Mouse (Mus musculus) neural tube, embryonic 12.5 days (tissue): ENCODE results near the gene Mapre3. TPM values are rescaled to one million over a fixed set of nuclear protein-coding genes. Genes with fewer than 3 reads are reported as not detected.
A peak's percentile ranks its signal among the peaks of the same experiment; 100 is the strongest.

Source experiments
- ATAC-seq: fragments of 200-750 bp; cut with Nextera tagmentation; 2 replicates; pipeline ENCODE4 v1.8.0; 2017; ENCODE audit warnings: low read depth, mild to moderate bottlenecking, moderate TSS enrichment, moderate library complexity; ENCODE audit not compliant: low FRiP score
- H3K27ac ChIP-seq: fragments of 300-500 bp; sonication (generic); 2 replicates; pipeline ENCODE4 v1.5.1; 2016
- H3K27me3 ChIP-seq: fragments of 300-500 bp; sonication (generic); replicated peaks from 2 replicates; pipeline ENCODE4 v1.6.1; 2016; ENCODE audit warnings: mild to moderate bottlenecking
- H3K36me3 ChIP-seq: fragments of 300-500 bp; sonication (generic); 2 replicates; pipeline ENCODE4 v1.6.1; 2016; ENCODE audit warnings: mild to moderate bottlenecking
- H3K4me1 ChIP-seq: fragments of 300-500 bp; sonication (generic); 2 replicates; pipeline ENCODE4 v1.6.1; 2016
- H3K4me2 ChIP-seq: fragments of 300-500 bp; sonication (generic); replicated peaks from 2 replicates; pipeline ENCODE4 v1.6.1; 2016; ENCODE audit warnings: mild to moderate bottlenecking
- H3K4me3 ChIP-seq: fragments of 300-500 bp; sonication (generic); 2 replicates; pipeline ENCODE4 v1.5.1; 2016
- H3K9ac ChIP-seq: fragments of 300-500 bp; sonication (generic); 2 replicates; pipeline ENCODE4 v1.6.1; 2016; ENCODE audit warnings: mild to moderate bottlenecking
- H3K9me3 ChIP-seq: fragments of 300-500 bp; sonication (generic); 2 replicates; pipeline ENCODE4 v1.6.1; 2016; ENCODE audit warnings: mild to moderate bottlenecking
- WGBS: fragments of 180-500 bp; shearing (Covaris S2); methylation state at CpG from one replicate; pipeline ENCODE4 v1.1.7; 2016; 5-methylcytosine and 5-hydroxymethylcytosine counted together
- polyA plus RNA-seq: library from polyadenylated mRNA; unstranded; fragments of >200 nt; fragmentation: Nextera tagmentation; extraction: Ambion mirVana; gene quantifications from 2 replicates; pipeline ENCODE4 v1.2.1, GENCODE M21; 2016

Gene Mapre3
- polyA plus RNA-seq, 1 experiment from 2014 or later, result 80.1 TPM

GRCm38 (mm10) chr5:30797982-30798381, 16.5 kb upstream of the Mapre3 start:
- no peak overlapping the region for H3K9ac ChIP-seq
- H3K27ac ChIP-seq, result no peak overlapping the region
- peaks cover 60% of the 10 kb centered on the region for H3K36me3 ChIP-seq
- H3K4me1 ChIP-seq, result no peaks in the 10 kb centered on the region; the same call in 1 of the 2 replicates
- no peak for ATAC-seq
- H3K4me3 ChIP-seq, result no peak overlapping the region
- H3K27me3 ChIP-seq, result no peaks in the 10 kb centered on the region
- no peaks in the 10 kb centered on the region for H3K9me3 ChIP-seq
- 86% methylated on average over 8 of the region's 8 CpGs for WGBS
- H3K4me2 ChIP-seq, result no peak overlapping the region

- peaks cover 51% of the 10 kb centered on the region for H3K36me3 ChIP-seq
- H3K9ac ChIP-seq, result no peak overlapping the region
- H3K4me1 ChIP-seq, result no peaks in the 10 kb centered on the region; the same call in 1 of the 2 replicates
- ATAC-seq, result no peak
- 83% methylated on average over 6 of the region's 6 CpGs for WGBS
- no peaks in the 10 kb centered on the region for H3K9me3 ChIP-seq
- H3K4me3 ChIP-seq, result no peak overlapping the region
- H3K27ac ChIP-seq, result no peak overlapping the region
- no peaks in the 10 kb centered on the region for H3K27me3 ChIP-seq
- no peak overlapping the region for H3K4me2 ChIP-seq
Observed at GRCm38 (mm10) chr5:30798965-30799364, 15.5 kb upstream of the Mapre3 start.

GRCm38 (mm10) chr5:30802724-30803467, 11.5 kb upstream of the Mapre3 start:
- Histone ChIP-seq H3K4me1 (no peaks in the 10 kb centered on the region), H3K9ac (no peak overlapping the region), H3K4me3 (no peak overlapping the region), H3K27ac (no peak overlapping the region), H3K4me2 (no peak overlapping the region), H3K27me3 (no peaks in the 10 kb centered on the region), H3K9me3 (no peaks in the 10 kb centered on the region), H3K36me3 (peaks cover 11% of the 10 kb centered on the region)
- no peak for ATAC-seq
- 82% methylated on average over 12 of the region's 12 CpGs for WGBS

GRCm38 (mm10) chr5:30806106-30806505, 8.3 kb upstream of the Mapre3 start:
- WGBS, result 11% methylated on average over 3 of the region's 3 CpGs
- Histone ChIP-seq H3K4me3 (no peak overlapping the region), H3K36me3 (no peaks in the 10 kb centered on the region), H3K27ac (no peak overlapping the region), H3K4me2 (no peak overlapping the region), H3K4me1 (no peaks in the 10 kb centered on the region), H3K27me3 (no peaks in the 10 kb centered on the region), H3K9ac (no peak overlapping the region), H3K9me3 (no peaks in the 10 kb centered on the region)
- ATAC-seq, result peak; percentile 81

GRCm38 (mm10) chr5:30815120-30815465, 652 bp downstream of the Mapre3 start:
- Histone ChIP-seq H3K27ac (peak overlapping the region; percentile 87; the same call in 1 of the 2 replicates), H3K9ac (peak overlapping the region; percentile 84), H3K4me1 (peaks cover 22% of the 10 kb centered on the region), H3K4me3 (peak overlapping the region; percentile 89), H3K4me2 (peak overlapping the region; percentile 63), H3K27me3 (no peaks in the 10 kb centered on the region), H3K9me3 (no peaks in the 10 kb centered on the region), H3K36me3 (no peaks in the 10 kb centered on the region)
- 0 out of 2 replicates have a peak, but pooled peaks have one; percentile 8 for ATAC-seq
- 3% methylated on average over 7 of the region's 7 CpGs for WGBS

GRCm38 (mm10) chr5:30816261-30816791, 1.9 kb downstream of the Mapre3 start:
- 79% methylated on average over 8 of the region's 8 CpGs for WGBS
- Histone ChIP-seq H3K4me1 (peaks cover 22% of the 10 kb centered on the region), H3K9me3 (no peaks in the 10 kb centered on the region), H3K27ac (no peak overlapping the region), H3K27me3 (no peaks in the 10 kb centered on the region), H3K4me3 (no peak overlapping the region), H3K9ac (0 out of 2 replicates have a peak overlapping the region, but pooled peaks have one; percentile 35), H3K4me2 (peak overlapping the region; percentile 63), H3K36me3 (no peaks in the 10 kb centered on the region)
- no peak for ATAC-seq

- Histone ChIP-seq H3K4me3 (no peak overlapping the region), H3K9ac (no peak overlapping the region), H3K9me3 (no peaks in the 10 kb centered on the region), H3K27ac (no peak overlapping the region), H3K4me2 (no peak overlapping the region), H3K4me1 (peaks cover 22% of the 10 kb centered on the region), H3K27me3 (no peaks in the 10 kb centered on the region), H3K36me3 (no peaks in the 10 kb centered on the region)
- WGBS, result 86% methylated on average over 8 of the region's 8 CpGs
- ATAC-seq, result no peak
Observed at GRCm38 (mm10) chr5:30818758-30819309, 4.4 kb downstream of the Mapre3 start.

- Histone ChIP-seq H3K9ac (no peak overlapping the region), H3K36me3 (no peaks in the 10 kb centered on the region), H3K9me3 (no peaks in the 10 kb centered on the region), H3K27me3 (no peaks in the 10 kb centered on the region), H3K4me2 (no peak overlapping the region), H3K4me3 (no peak overlapping the region), H3K27ac (no peak overlapping the region), H3K4me1 (0 out of 2 replicates have a peak, but pooled peaks cover 10% of the 10 kb centered on the region)
- no peak for ATAC-seq
- 83% methylated on average over 5 of the region's 5 CpGs for WGBS
Observed at GRCm38 (mm10) chr5:30822689-30823088, 8.2 kb downstream of the Mapre3 start.

GRCm38 (mm10) chr5:30823091-30823490, 8.7 kb downstream of the Mapre3 start:
- H3K4me1 ChIP-seq, result 0 out of 2 replicates have a peak, but pooled peaks cover 10% of the 10 kb centered on the region
- no peaks in the 10 kb centered on the region for H3K9me3 ChIP-seq
- no peak overlapping the region for H3K4me2 ChIP-seq
- WGBS, result 87% methylated on average over 3 of the region's 3 CpGs
- H3K27me3 ChIP-seq, result no peaks in the 10 kb centered on the region
- H3K36me3 ChIP-seq, result no peaks in the 10 kb centered on the region
- H3K27ac ChIP-seq, result no peak overlapping the region
- ATAC-seq, result no peak
- no peak overlapping the region for H3K9ac ChIP-seq
- no peak overlapping the region for H3K4me3 ChIP-seq

GRCm38 (mm10) chr5:30824124-30824988, 9.9 kb downstream of the Mapre3 start:
- Histone ChIP-seq H3K4me3 (no peak overlapping the region), H3K9me3 (no peaks in the 10 kb centered on the region), H3K9ac (no peak overlapping the region), H3K27me3 (no peaks in the 10 kb centered on the region), H3K4me2 (no peak overlapping the region), H3K4me1 (0 out of 2 replicates have a peak, but pooled peaks cover 6% of the 10 kb centered on the region), H3K27ac (no peak overlapping the region), H3K36me3 (no peaks in the 10 kb centered on the region)
- ATAC-seq, result no peak
- 70% methylated on average over 11 of the region's 11 CpGs for WGBS

- no peak for ATAC-seq
- Histone ChIP-seq H3K27me3 (no peaks in the 10 kb centered on the region), H3K9me3 (no peaks in the 10 kb centered on the region), H3K27ac (no peak overlapping the region), H3K36me3 (no peaks in the 10 kb centered on the region), H3K9ac (no peak overlapping the region), H3K4me1 (0 out of 2 replicates have a peak, but pooled peaks cover 6% of the 10 kb centered on the region), H3K4me3 (no peak overlapping the region), H3K4me2 (no peak overlapping the region)
- 77% methylated on average over 10 of the region's 10 CpGs for WGBS
Observed at GRCm38 (mm10) chr5:30825166-30825565, 10.7 kb downstream of the Mapre3 start.

- H3K9me3 ChIP-seq, result no peaks in the 10 kb centered on the region
- no peak for ATAC-seq
- H3K4me3 ChIP-seq, result no peak overlapping the region
- no peak overlapping the region for H3K9ac ChIP-seq
- no peak overlapping the region for H3K27ac ChIP-seq
- 0 out of 2 replicates have a peak, but pooled peaks cover 6% of the 10 kb centered on the region for H3K4me1 ChIP-seq
- no peaks in the 10 kb centered on the region for H3K27me3 ChIP-seq
- 87% methylated on average over 6 of the region's 6 CpGs for WGBS
- no peaks in the 10 kb centered on the region for H3K36me3 ChIP-seq
- no peak overlapping the region for H3K4me2 ChIP-seq
Observed at GRCm38 (mm10) chr5:30825821-30826220, 11.4 kb downstream of the Mapre3 start.
